Mouse (Mus musculus) lung, adult 10 weeks (tissue): ENCODE data around the gene Gm9733. TPM values are rescaled to one million over a fixed set of nuclear protein-coding genes. Genes with fewer than 3 reads are reported as not detected.

Experiments
- polyA plus RNA-seq: library from polyadenylated mRNA; stranded (reverse); fragments of 350-450 nt; fragmentation: Illumina TruSeq; extraction: RNeasy Lipid Tissue Mini Kit (QIAGEN cat#74804); gene quantifications from one replicate; pipeline ENCODE4 v1.2.3, GENCODE M21; 2014; ENCODE audit warnings: low read depth, low replicate concordance; ENCODE audit not compliant: insufficient read depth

Gm9733 gene
- 6.6 TPM for polyA plus RNA-seq

GRCm38 (mm10) chr3:15332063-15332462 lies at the start of gene Gm9733:
Gm9733 (minus strand) TSS chr3:15332302.

Other genes starting within 250 kb of the Gm9733 start
- gene Sirpb1a, start 94.2 kb upstream of the Gm9733 start, polyA plus RNA-seq, result 4.6 TPM
- gene Sirpb1b, start 242.8 kb upstream of the Gm9733 start, polyA plus RNA-seq, result 6.4 TPM